Mouse (Mus musculus): ENCODE results near the gene Fam83g. TPM values are rescaled to one million over a fixed set of nuclear protein-coding genes. Genes with fewer than 3 reads are reported as not detected.

Fam83g gene
- polyA plus RNA-seq, 1 experiment from 2014 or later, result 1.9 TPM

DNA sequence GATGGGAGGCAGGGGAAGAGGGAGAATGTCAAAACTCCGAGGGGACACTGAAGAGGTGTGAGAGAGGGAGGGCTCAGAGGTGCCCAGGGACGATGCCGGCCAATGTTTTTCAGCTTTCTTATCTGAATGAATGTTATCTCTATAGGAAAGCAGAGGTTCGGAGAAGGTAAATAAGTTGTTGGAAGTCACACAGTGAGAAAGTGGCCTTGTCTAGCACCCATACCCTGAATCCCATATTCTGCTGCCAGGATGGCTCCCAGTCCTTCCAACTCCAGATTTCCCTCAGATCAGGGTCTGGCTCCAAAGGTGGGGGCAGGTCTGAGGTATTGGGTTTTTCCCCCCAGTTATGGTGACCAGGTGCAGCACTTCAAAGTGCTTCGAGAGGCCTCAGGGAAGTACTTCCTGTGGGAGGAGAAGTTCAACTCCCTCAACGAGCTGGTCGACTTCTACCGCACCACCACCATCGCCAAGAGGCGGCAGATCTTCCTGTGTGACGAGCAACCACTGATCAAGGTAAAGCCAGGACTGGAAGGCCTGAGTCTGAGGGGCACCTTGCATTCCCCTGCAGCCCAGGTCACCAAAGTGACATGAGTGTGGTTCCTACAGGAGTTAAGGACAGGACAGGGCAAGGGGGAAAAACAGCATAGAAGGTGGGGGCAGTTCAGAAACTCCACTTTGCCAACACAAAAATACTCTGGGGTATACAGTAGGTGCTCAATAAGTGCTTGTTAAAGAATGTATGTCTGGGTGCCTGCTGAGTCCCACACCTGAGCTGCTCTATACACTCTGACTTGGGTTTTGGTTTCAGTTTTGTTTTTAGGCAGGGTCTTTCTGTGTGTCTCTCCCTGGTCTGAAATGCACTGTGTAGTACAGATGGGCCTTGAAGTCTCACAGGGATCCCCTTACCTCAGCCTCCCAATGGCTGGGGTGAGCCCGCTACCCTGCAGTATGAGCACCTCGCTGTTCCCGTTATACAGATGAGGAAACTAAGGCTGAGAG, 14.1 kb upstream of the Fam83g start:
- DNase-seq (ENCODE audit: extremely low spot score, low spot score), result no peak
- Histone ChIP-seq H3K4me1 (peaks cover 27% of the 10 kb centered on the region), H3K36me3 (replicated peaks) (no peaks in the 10 kb centered on the region), H3K27ac (no peak overlapping the region), H3K27me3 (ENCODE audit: poor library complexity, severe bottlenecking) (peaks cover 41% of the 10 kb centered on the region), H3K9me3 (no peaks in the 10 kb centered on the region), H3K4me3 (no peak overlapping the region)
- WGBS, result 85% methylated on average over 14 of the region's 14 CpGs

DNA sequence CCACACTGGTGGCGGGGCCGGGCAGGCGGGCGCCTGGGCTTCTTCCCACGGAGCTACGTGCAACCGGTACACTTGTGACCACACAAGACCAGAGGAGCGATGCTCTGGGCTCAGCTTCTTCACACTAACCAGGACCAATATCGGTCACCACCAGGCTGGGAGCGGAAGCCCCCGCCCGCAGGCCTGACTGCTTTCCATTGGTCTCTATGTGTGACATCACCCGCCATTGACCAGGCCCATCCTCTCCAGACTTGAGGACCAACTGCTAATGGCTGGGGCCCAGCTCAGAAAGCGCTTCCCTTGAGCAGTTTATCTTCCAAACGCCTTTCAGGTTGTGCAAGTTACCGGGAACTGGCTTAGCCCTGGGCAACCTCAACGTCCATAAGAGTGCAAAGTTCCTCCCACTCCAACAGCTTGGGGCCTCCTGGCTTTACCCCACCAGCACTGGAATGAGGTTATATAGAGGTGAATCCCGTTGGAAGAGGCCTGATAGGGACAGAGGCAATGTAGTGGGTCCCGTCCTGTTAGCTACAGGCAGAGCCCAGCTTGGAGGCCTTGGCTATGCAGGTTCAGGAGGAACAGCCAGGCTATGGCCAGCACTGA, 12.0 kb upstream of the Fam83g start:
- H3K9me3 ChIP-seq, result no peaks in the 10 kb centered on the region
- H3K36me3 ChIP-seq (replicated peaks), result no peaks in the 10 kb centered on the region
- no peak overlapping the region for H3K4me3 ChIP-seq
- H3K4me1 ChIP-seq, result peaks cover 47% of the 10 kb centered on the region
- WGBS, result 58% methylated on average over 19 of the region's 19 CpGs
- H3K27ac ChIP-seq, result peak overlapping the region; percentile 35; the same call in 1 of the 2 replicates
- peaks cover 56% of the 10 kb centered on the region for H3K27me3 ChIP-seq (ENCODE audit: poor library complexity, severe bottlenecking)
- no peak for DNase-seq (ENCODE audit: extremely low spot score, low spot score)

- H3K4me3 ChIP-seq, result no peak overlapping the region
- no peaks in the 10 kb centered on the region for H3K36me3 ChIP-seq (replicated peaks)
- peaks cover 64% of the 10 kb centered on the region for H3K27me3 ChIP-seq (ENCODE audit: poor library complexity, severe bottlenecking)
- peak overlapping the region; percentile 75; the same call in 1 of the 2 replicates for H3K27ac ChIP-seq
- H3K9me3 ChIP-seq, result no peaks in the 10 kb centered on the region
- H3K4me1 ChIP-seq, result peaks cover 48% of the 10 kb centered on the region
- no peak for DNase-seq (ENCODE audit: extremely low spot score, low spot score)
- WGBS, result 24% methylated on average over 8 of the region's 8 CpGs
Measured at GRCm38 (mm10) chr11:61673686-61674085, 10.2 kb upstream of the Fam83g start.

- WGBS, result 27% methylated on average over 19 of the region's 19 CpGs
Measured at GRCm38 (mm10) chr11:61674151-61674838, 9.6 kb upstream of the Fam83g start.

DNA sequence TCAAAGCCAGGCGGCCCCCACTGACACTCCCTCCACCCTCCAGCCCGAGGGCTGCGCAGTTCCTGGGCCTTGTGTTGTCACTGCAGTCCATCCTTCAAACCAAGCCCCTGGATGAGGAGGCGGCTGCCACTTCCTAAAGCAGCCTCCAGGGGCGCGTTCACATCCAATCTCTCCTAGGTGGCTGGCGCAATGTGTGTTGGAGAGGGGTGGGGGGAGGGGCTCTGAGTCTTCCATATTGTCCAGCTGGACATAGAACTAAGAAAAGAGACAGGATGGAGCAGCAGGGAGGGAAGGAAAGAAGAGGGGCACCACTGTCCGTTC, 9.1 kb upstream of the Fam83g start:
- 1% methylated on average over 8 of the region's 8 CpGs for WGBS
- Histone ChIP-seq H3K4me1 (peaks cover 53% of the 10 kb centered on the region), H3K27me3 (ENCODE audit: poor library complexity, severe bottlenecking) (peaks cover 67% of the 10 kb centered on the region), H3K27ac (peak overlapping the region; percentile 75), H3K4me3 (peak overlapping the region; percentile 24; the same call in 1 of the 2 replicates), H3K9me3 (no peaks in the 10 kb centered on the region), H3K36me3 (replicated peaks) (no peaks in the 10 kb centered on the region)
- DNase-seq (ENCODE audit: extremely low spot score, low spot score), result peak; percentile 85

More at GRCm38 (mm10) chr11:61674151-61674838, 9.6 kb upstream of the Fam83g start:
- H3K27ac ChIP-seq, result peak overlapping the region; percentile 75
- H3K27me3 ChIP-seq (ENCODE audit: poor library complexity, severe bottlenecking), result peaks cover 69% of the 10 kb centered on the region
- H3K4me3 ChIP-seq, result peak overlapping the region; percentile 24; the same call in 1 of the 2 replicates
- no peak for DNase-seq (ENCODE audit: extremely low spot score, low spot score)
- H3K4me1 ChIP-seq, result peaks cover 53% of the 10 kb centered on the region
- H3K36me3 ChIP-seq (replicated peaks), result no peaks in the 10 kb centered on the region
- no peaks in the 10 kb centered on the region for H3K9me3 ChIP-seq

- Histone ChIP-seq H3K36me3 (replicated peaks) (no peaks in the 10 kb centered on the region), H3K27me3 (ENCODE audit: poor library complexity, severe bottlenecking) (peaks cover 64% of the 10 kb centered on the region), H3K27ac (peak overlapping the region; percentile 75), H3K4me1 (peaks cover 53% of the 10 kb centered on the region), H3K9me3 (no peaks in the 10 kb centered on the region), H3K4me3 (no peak overlapping the region)
- no peak for DNase-seq (ENCODE audit: extremely low spot score, low spot score)
- 60% methylated on average over 2 of the region's 2 CpGs for WGBS
Measured at GRCm38 (mm10) chr11:61675332-61675731, 8.6 kb upstream of the Fam83g start.

- no peaks in the 10 kb centered on the region for H3K9me3 ChIP-seq
- no peak for DNase-seq (ENCODE audit: extremely low spot score, low spot score)
- H3K36me3 ChIP-seq (replicated peaks), result no peaks in the 10 kb centered on the region
- H3K4me3 ChIP-seq, result no peak overlapping the region
- peaks cover 59% of the 10 kb centered on the region for H3K27me3 ChIP-seq (ENCODE audit: poor library complexity, severe bottlenecking)
- 60% methylated on average over 7 of the region's 7 CpGs for WGBS
- H3K27ac ChIP-seq, result peak overlapping the region; percentile 58
- peaks cover 49% of the 10 kb centered on the region for H3K4me1 ChIP-seq
Measured at GRCm38 (mm10) chr11:61676216-61676854, 7.6 kb upstream of the Fam83g start.

- H3K36me3 ChIP-seq (replicated peaks), result no peaks in the 10 kb centered on the region
- no peak overlapping the region for H3K27ac ChIP-seq
- DNase-seq (ENCODE audit: extremely low spot score, low spot score), result no peak
- WGBS, result 82% methylated on average over 4 of the region's 4 CpGs
- no peaks in the 10 kb centered on the region for H3K9me3 ChIP-seq
- peaks cover 51% of the 10 kb centered on the region for H3K27me3 ChIP-seq (ENCODE audit: poor library complexity, severe bottlenecking)
- H3K4me1 ChIP-seq, result peaks cover 41% of the 10 kb centered on the region
- no peak overlapping the region for H3K4me3 ChIP-seq
Measured at GRCm38 (mm10) chr11:61677709-61678108, 6.2 kb upstream of the Fam83g start.

DNA sequence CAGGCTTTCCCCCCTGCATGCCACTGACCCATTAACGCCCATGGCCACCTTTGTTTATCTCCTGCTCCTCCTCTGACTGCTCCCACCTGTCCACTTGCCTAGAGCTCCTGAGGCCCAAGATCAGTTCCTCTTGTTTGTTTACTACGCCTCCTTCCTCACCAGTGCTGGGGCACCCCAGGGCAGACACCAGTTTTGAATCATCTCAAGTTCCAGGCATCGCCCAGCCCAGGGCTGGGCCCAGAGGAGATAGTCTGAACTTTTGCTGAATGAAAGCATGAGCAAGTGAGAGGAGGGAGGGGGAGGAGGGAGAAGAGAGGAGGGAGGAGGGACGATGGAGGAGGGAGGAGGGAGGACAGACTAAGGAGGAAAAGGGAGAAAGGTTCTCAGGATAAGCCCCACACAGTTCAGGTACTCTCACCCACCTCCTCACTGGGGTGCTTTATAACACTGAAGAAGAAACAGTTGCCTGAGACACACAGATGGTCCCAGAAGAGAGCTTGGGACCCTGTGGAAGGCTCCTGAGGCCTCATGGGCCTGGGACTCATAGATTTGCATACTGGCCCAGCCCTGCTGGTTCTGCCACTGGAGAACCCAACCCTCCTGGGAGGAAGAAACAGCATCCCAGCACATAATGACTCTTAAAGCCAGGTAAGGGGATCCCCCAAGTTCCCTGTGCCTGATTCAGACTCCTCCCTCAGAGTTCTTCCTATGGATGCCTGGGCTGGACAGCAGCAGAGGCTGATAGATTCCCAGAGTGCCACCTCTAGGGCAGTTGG, 4.6 kb upstream of the Fam83g start:
- H3K27ac ChIP-seq, result no peak overlapping the region
- H3K36me3 ChIP-seq (replicated peaks), result no peaks in the 10 kb centered on the region
- H3K4me1 ChIP-seq, result peaks cover 40% of the 10 kb centered on the region
- no peak overlapping the region for H3K4me3 ChIP-seq
- WGBS, result 68% methylated on average over 4 of the region's 4 CpGs
- H3K9me3 ChIP-seq, result no peaks in the 10 kb centered on the region
- H3K27me3 ChIP-seq (ENCODE audit: poor library complexity, severe bottlenecking), result peaks cover 51% of the 10 kb centered on the region
- no peak for DNase-seq (ENCODE audit: extremely low spot score, low spot score)

DNA sequence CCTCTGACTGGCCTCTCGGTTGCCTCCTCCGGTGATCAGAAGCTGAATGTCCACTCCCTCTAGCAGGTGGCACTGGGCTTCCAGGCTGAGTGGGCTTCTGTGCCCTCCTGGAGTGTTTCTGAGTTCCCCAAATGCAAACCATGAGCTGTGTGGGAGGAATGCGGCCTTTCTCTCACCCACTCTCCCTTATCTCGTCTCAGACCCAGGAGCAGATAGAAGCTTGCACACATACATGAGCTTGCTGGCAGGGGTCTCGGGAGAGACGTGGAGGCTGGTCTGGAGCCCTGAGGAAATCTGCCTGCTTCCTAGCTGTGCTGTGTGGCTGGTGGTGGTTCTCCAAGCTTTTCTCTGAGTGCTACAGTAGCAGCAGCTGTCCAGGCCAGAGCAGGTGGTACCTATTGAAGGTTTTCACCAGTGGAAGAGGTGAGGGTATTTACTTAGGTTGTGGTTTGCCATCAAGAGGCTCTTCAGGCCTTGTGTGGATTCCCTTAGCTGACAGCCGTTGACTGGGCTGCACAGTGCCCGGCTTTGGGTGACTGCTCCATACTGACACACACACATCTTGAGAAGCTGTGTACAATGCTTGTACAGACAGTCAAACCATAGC, 1.3 kb downstream of the Fam83g start:
- Histone ChIP-seq H3K27me3 (ENCODE audit: poor library complexity, severe bottlenecking) (peaks cover 50% of the 10 kb centered on the region), H3K9me3 (no peaks in the 10 kb centered on the region), H3K27ac (no peak overlapping the region), H3K4me3 (peak overlapping the region; percentile 55), H3K4me1 (peaks cover 39% of the 10 kb centered on the region), H3K36me3 (replicated peaks) (no peaks in the 10 kb centered on the region; the same call in 1 of the 2 replicates)
- WGBS, result 79% methylated on average over 8 of the region's 8 CpGs
- DNase-seq (ENCODE audit: extremely low spot score, low spot score), result no peak

DNA sequence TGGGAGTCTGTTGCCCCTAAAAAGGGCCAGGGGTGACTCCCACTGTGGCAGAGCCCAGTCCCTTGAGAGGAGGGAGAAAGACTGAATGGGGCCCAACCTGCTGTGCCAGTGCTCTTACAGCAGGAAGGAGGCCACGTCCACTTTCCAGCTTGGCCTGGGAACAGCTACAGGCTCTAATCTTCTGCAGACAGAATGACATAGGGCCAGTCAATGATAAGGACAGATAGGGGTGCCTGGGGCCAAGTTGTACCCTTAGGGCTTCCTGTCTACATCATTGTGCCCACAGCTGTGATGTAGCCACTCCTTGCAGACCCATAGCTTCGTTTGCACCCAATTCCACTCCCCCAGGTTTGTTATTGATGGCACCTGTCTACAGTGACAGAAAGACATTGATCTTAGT, 2.2 kb downstream of the Fam83g start:
- H3K4me1 ChIP-seq, result peaks cover 39% of the 10 kb centered on the region
- H3K36me3 ChIP-seq (replicated peaks), result no peaks in the 10 kb centered on the region; the same call in 1 of the 2 replicates
- 77% methylated on average over 2 of the region's 2 CpGs for whole genome bisulfite sequencing
- no peaks in the 10 kb centered on the region for H3K9me3 ChIP-seq
- peaks cover 50% of the 10 kb centered on the region for H3K27me3 ChIP-seq (ENCODE audit: poor library complexity, severe bottlenecking)
- H3K4me3 ChIP-seq, result no peak overlapping the region
- no peak for DNase-seq (ENCODE audit: extremely low spot score, low spot score)
- H3K27ac ChIP-seq, result no peak overlapping the region

Data from forebrain, embryonic 10.5 days (tissue).